Comparison of ENCODE assay signal across 26 mouse cellular contexts in genomic region chr4:136847166-136847565, GRCm38 (mm10). TPM values are rescaled to one million over a fixed set of nuclear protein-coding genes. Genes with fewer than 3 reads are reported as not detected.
A peak's percentile ranks its signal among the peaks of the same experiment; 100 is the strongest.
DNase-seq lines count a peak whose midpoint lies in the region; ATAC-seq and TF ChIP-seq lines count a peak whose summit lies in the region.
"Had no signal": no experiment of that assay in that cellular context is flagged by ENCODE, and none has a peak within 500 bp of the region (broad histone marks: within the 10 kb centered on the region; RNA-seq: fewer than 3 reads in every experiment).

No protein-coding gene starts in this region.

- H3K27ac ChIP-seq in midbrain, embryonic 14.5 days (replicated peaks; ENCODE audit: low read depth, low read length), result no peak overlapping the region
- H3K27ac ChIP-seq in midbrain, embryonic 10.5 days (replicated peaks), result no peak overlapping the region
- H3K27ac ChIP-seq in midbrain, postnatal 0 days (ENCODE audit: low read depth, low read length), result no peak overlapping the region
- H3K27ac ChIP-seq in midbrain, embryonic 11.5 days (ENCODE audit: low read depth, low read length), result no peak overlapping the region
- H3K27ac ChIP-seq in CH12.LX (ENCODE audit: insufficient read depth, low read depth), result no peak overlapping the region

- H3K36me3 ChIP-seq in midbrain, embryonic 14.5 days (ENCODE audit: control insufficient read depth, insufficient read depth, low read length), result no peaks in the 10 kb centered on the region
- no peaks in the 10 kb centered on the region for H3K36me3 ChIP-seq in midbrain, embryonic 10.5 days
- H3K36me3 ChIP-seq in midbrain, postnatal 0 days (ENCODE audit: insufficient read depth, low read length), result no peaks in the 10 kb centered on the region
- H3K36me3 ChIP-seq in midbrain, embryonic 11.5 days (ENCODE audit: control insufficient read depth, insufficient read depth, low read length), result no peaks in the 10 kb centered on the region
- no peaks in the 10 kb centered on the region for H3K36me3 ChIP-seq in CH12.LX (replicated peaks in 1 of 2; ENCODE audit: control insufficient read depth in 1 of 2, insufficient read depth in 1 of 2, low read length in 1 of 2)
- H3K36me3 ChIP-seq: G1E had no signal

- H3K4me1 ChIP-seq in midbrain, embryonic 14.5 days (ENCODE audit: control insufficient read depth, insufficient read depth, low read length), result peaks cover 19% of the 10 kb centered on the region
- H3K4me1 ChIP-seq in midbrain, embryonic 10.5 days, result peaks cover 27% of the 10 kb centered on the region
- no peaks in the 10 kb centered on the region for H3K4me1 ChIP-seq in midbrain, postnatal 0 days (ENCODE audit: insufficient read depth, low read length)
- H3K4me1 ChIP-seq in midbrain, embryonic 11.5 days (ENCODE audit: control insufficient read depth, insufficient read depth, low read length), result peaks cover 7% of the 10 kb centered on the region
- H3K4me1 ChIP-seq in CH12.LX (ENCODE audit: control insufficient read depth in 1 of 2, insufficient read depth in 2 of 2), result peaks cover 8 to 12% of the 10 kb centered on the region in 2 experiments; a peak in 3 of 4 replicates

- no peaks in the 10 kb centered on the region for H3K9me3 ChIP-seq in midbrain, embryonic 14.5 days (ENCODE audit: control insufficient read depth, low read length)
- H3K9me3 ChIP-seq in midbrain, embryonic 10.5 days (replicated peaks), result no peaks in the 10 kb centered on the region
- no peaks in the 10 kb centered on the region for H3K9me3 ChIP-seq in midbrain, postnatal 0 days (ENCODE audit: low read length)
- no peaks in the 10 kb centered on the region for H3K9me3 ChIP-seq in midbrain, embryonic 11.5 days (ENCODE audit: control insufficient read depth, low read length)
- no peaks in the 10 kb centered on the region for H3K9me3 ChIP-seq in CH12.LX (replicated peaks; ENCODE audit: low read length)
- H3K9me3 ChIP-seq: G1E had no signal

- H3K79me2 ChIP-seq in CH12.LX (replicated peaks; ENCODE audit: control insufficient read depth, extremely low read depth, insufficient read depth, poor library complexity, severe bottlenecking), result no peaks in the 10 kb centered on the region

- dilution Hi-C loops in CH12.LX (cut with MboI; ENCODE audit: extremely low pct_ligation_motif_present, extremely low pct_unique_long_range_greater_than_20kb, low sequenced_read_pairs), result no loop called here

- DNase-seq in midbrain, embryonic 14.5 days, result peak; percentile 60
- no peak for DNase-seq in midbrain, embryonic 10.5 days (ENCODE audit: low spot score)
- DNase-seq in midbrain, postnatal 0 days (ENCODE audit: low spot score), result peak; percentile 29
- DNase-seq in midbrain, embryonic 11.5 days (ENCODE audit: low spot score, missing footprints), result no peak
- DNase-seq in CH12.LX (ENCODE audit: extremely low read depth), result no peak
- DNase-seq in brain, embryonic 14.5 days (ENCODE audit: low read depth), result peak; percentile 61
- DNase-seq in embryo, embryonic 10.5 days (ENCODE audit: low spot score), result no peak
- DNase-seq in embryo, embryonic 9.5 days (ENCODE audit: extremely low spot score), result no peak
- DNase-seq: adrenal gland, adult 2 months; adrenal gland, adult 8-10 months; adrenal gland, postnatal 10 days; adrenal gland, postnatal 14 days; adrenal gland, postnatal 25 days; adrenal gland, postnatal 36 days; B cell, adult 2 months; cerebellum, adult 11 months; cerebellum, adult 11-12 months; cerebellum, adult 18-20 months; cerebellum, adult 2 months had no signal

- no peak for TF ChIP-seq EP300 in CH12.LX (IDR thresholded peaks at IDR 0.05; ENCODE audit: low read length)

- no peak for TF ChIP-seq RAD21 in CH12.LX (IDR thresholded peaks at IDR 0.05; ENCODE audit: low read depth, low read length)

- no peak overlapping the region for H3K4me3 ChIP-seq in midbrain, embryonic 14.5 days (replicated peaks; ENCODE audit: low read depth, low read length)
- H3K4me3 ChIP-seq in midbrain, embryonic 10.5 days, result no peak overlapping the region
- no peak overlapping the region for H3K4me3 ChIP-seq in midbrain, postnatal 0 days (ENCODE audit: low read depth, low read length)
- H3K4me3 ChIP-seq in midbrain, embryonic 11.5 days (ENCODE audit: low read depth, low read length), result no peak overlapping the region
- no peak overlapping the region for H3K4me3 ChIP-seq in CH12.LX (replicated peaks in 1 of 3; ENCODE audit: low read depth in 2 of 3, low read length in 2 of 3, poor library complexity in 1 of 3)

- H3K27me3 ChIP-seq in midbrain, embryonic 14.5 days (ENCODE audit: control insufficient read depth, insufficient read depth, low read length), result no peaks in the 10 kb centered on the region
- peaks cover 11% of the 10 kb centered on the region; the same call in 1 of the 2 replicates for H3K27me3 ChIP-seq in midbrain, embryonic 10.5 days (ENCODE audit: low read depth, poor library complexity, severe bottlenecking)
- no peaks in the 10 kb centered on the region for H3K27me3 ChIP-seq in midbrain, postnatal 0 days (ENCODE audit: insufficient read depth, low read length)
- no peaks in the 10 kb centered on the region for H3K27me3 ChIP-seq in midbrain, embryonic 11.5 days (ENCODE audit: control insufficient read depth, insufficient read depth, low read length)
- H3K27me3 ChIP-seq in CH12.LX (replicated peaks), result peaks cover 71% of the 10 kb centered on the region

- no peak for ATAC-seq in midbrain, embryonic 14.5 days (ENCODE audit: low FRiP score, low TSS enrichment)
- ATAC-seq in midbrain, postnatal 0 days (ENCODE audit: low FRiP score), result no peak
- no peak for ATAC-seq in midbrain, embryonic 11.5 days (ENCODE audit: low FRiP score)
- ATAC-seq: activated CD4-positive, CD25-positive, alpha-beta regulatory T cell, adult 4 months; CD4-positive, CD25-positive, alpha-beta regulatory T cell, adult 4 months; Patski had no signal

- in situ Hi-C loops in CH12.LX (cut with MboI; ENCODE audit: low pct_ligation_motif_present, low pct_unique_long_range_greater_than_20kb, low sequenced_read_pairs), result no loop called here

- 64% methylated on average over 6 of the region's 6 CpGs for WGBS in midbrain, embryonic 14.5 days
- WGBS in midbrain, embryonic 10.5 days, result 87% methylated on average over 6 of the region's 6 CpGs
- 52% methylated on average over 6 of the region's 6 CpGs for WGBS in midbrain, postnatal 0 days
- 80% methylated on average over 6 of the region's 6 CpGs for WGBS in midbrain, embryonic 11.5 days

- TF ChIP-seq POLR2A in CH12.LX (IDR thresholded peaks at IDR 0.05; ENCODE audit: low read depth, low read length), result no peak
- no peak for TF ChIP-seq POLR2A in brain, embryonic 14.5 days (IDR thresholded peaks at IDR 0.05; ENCODE audit: borderline replicate concordance, extremely low read depth, insufficient read depth, insufficient read length, poor library complexity, severe bottlenecking)

- no peak overlapping the region for H3K9ac ChIP-seq in midbrain, embryonic 14.5 days (replicated peaks; ENCODE audit: low read length)
- H3K9ac ChIP-seq in midbrain, postnatal 0 days (replicated peaks; ENCODE audit: low read length, poor library complexity, severe bottlenecking), result no peak overlapping the region
- no peak overlapping the region for H3K9ac ChIP-seq in midbrain, embryonic 11.5 days (ENCODE audit: low read length)
- no peak overlapping the region for H3K9ac ChIP-seq in CH12.LX (ENCODE audit: insufficient read depth, low read depth)

- no peak overlapping the region for H3K4me2 ChIP-seq in midbrain, embryonic 14.5 days (ENCODE audit: low read length)
- no peak overlapping the region for H3K4me2 ChIP-seq in midbrain, postnatal 0 days (ENCODE audit: low read depth, low read length, poor library complexity, severe bottlenecking)
- no peak overlapping the region for H3K4me2 ChIP-seq in midbrain, embryonic 11.5 days
- H3K4me2 ChIP-seq in CH12.LX (ENCODE audit: insufficient read depth, low read depth, poor library complexity, severe bottlenecking), result no peak overlapping the region

- no peak for TF ChIP-seq CTCF in midbrain, postnatal 0 days (IDR thresholded peaks at IDR 0.05)
- no peak for TF ChIP-seq CTCF in CH12.LX (conservative IDR thresholded peaks at IDR 0.05 in 1 of 2, IDR thresholded peaks at IDR 0.05 in 1 of 2; ENCODE audit: low read depth in 2 of 2, low read length in 2 of 2)
- no peak for TF ChIP-seq CTCF in brain, embryonic 14.5 days (IDR thresholded peaks at IDR 0.05; ENCODE audit: borderline replicate concordance, extremely low read depth, insufficient read depth, insufficient read length)

RNA-seq across cellular contexts. Expression of gene Ephb2, which starts 11.4 kb away (rescaled TPM):
- polyA plus RNA-seq in midbrain, embryonic 14.5 days (2014; fragmentation: Nextera tagmentation; extraction: Ambion mirVana), result 27.6 and 32.8 TPM in 2 replicates
- polyA plus RNA-seq in midbrain, embryonic 10.5 days (2016; fragmentation: Nextera tagmentation; extraction: Ambion mirVana), result 15.6 and 20.9 TPM in 2 replicates
- 149 and 202 TPM in 2 replicates for total RNA-seq in midbrain, postnatal 0 days (2014; rRNA removed)
- polyA plus RNA-seq in midbrain, postnatal 0 days (2015; fragmentation: Nextera tagmentation; extraction: Ambion mirVana), result 13.6 and 15.6 TPM in 2 replicates
- 28.8 and 33.7 TPM in 2 replicates for polyA plus RNA-seq in midbrain, embryonic 11.5 days (2014; fragmentation: Nextera tagmentation; extraction: Ambion mirVana)
- 0.04 and 0.08 TPM in 2 replicates for total RNA-seq in CH12.LX (2012; rRNA removed)
- not detected in 2 replicates for total RNA-seq in CH12.LX (2014; rRNA removed)
- polyA plus RNA-seq in CH12.LX (2012; ENCODE audit: insufficient read length, low read depth), result 0.14 TPM in 1 of 2 replicates, not detected in the other
- 110 and 141 TPM in 2 replicates for polyA plus RNA-seq in brain, embryonic 14.5 days (2012; rRNA removed)
- polyA plus RNA-seq: activated CD4-positive, CD25-positive, alpha-beta regulatory T cell, adult 4 months; CD4-positive, CD25-positive, alpha-beta regulatory T cell, adult 4 months had no signal

RNA-seq across cellular contexts. Expression of gene C1qb, which starts 38.8 kb away (rescaled TPM):
- 19.1 and 40.0 TPM in 2 replicates for polyA plus RNA-seq in midbrain, embryonic 14.5 days (2014; fragmentation: Nextera tagmentation; extraction: Ambion mirVana)
- polyA plus RNA-seq in midbrain, embryonic 10.5 days (2016; fragmentation: Nextera tagmentation; extraction: Ambion mirVana), result 20.6 and 32.4 TPM in 2 replicates
- 60.0 and 71.3 TPM in 2 replicates for total RNA-seq in midbrain, postnatal 0 days (2014; rRNA removed)
- 64.3 and 72.3 TPM in 2 replicates for polyA plus RNA-seq in midbrain, postnatal 0 days (2015; fragmentation: Nextera tagmentation; extraction: Ambion mirVana)
- polyA plus RNA-seq in midbrain, embryonic 11.5 days (2014; fragmentation: Nextera tagmentation; extraction: Ambion mirVana), result 31.5 and 34.7 TPM in 2 replicates
- total RNA-seq in CH12.LX (2012; rRNA removed) (not detected in 2 replicates), CH12.LX (2014; rRNA removed) (not detected in 2 replicates)
- polyA plus RNA-seq in CH12.LX (2012; ENCODE audit: insufficient read length, low read depth), result not detected in 2 replicates
- 27.5 and 30.5 TPM in 2 replicates for polyA plus RNA-seq in brain, embryonic 14.5 days (2012; rRNA removed)
- total RNA-seq: ES-E14, MEL had no signal
- polyA plus RNA-seq: C2C12, Patski had no signal

RNA-seq across cellular contexts. Expression of gene C1qc, which starts 45.7 kb away (rescaled TPM):
- polyA plus RNA-seq in midbrain, embryonic 14.5 days (2014; fragmentation: Nextera tagmentation; extraction: Ambion mirVana), result 11.0 and 19.3 TPM in 2 replicates
- 7.1 and 12.9 TPM in 2 replicates for polyA plus RNA-seq in midbrain, embryonic 10.5 days (2016; fragmentation: Nextera tagmentation; extraction: Ambion mirVana)
- total RNA-seq in midbrain, postnatal 0 days (2014; rRNA removed), result 62.7 and 79.7 TPM in 2 replicates
- polyA plus RNA-seq in midbrain, postnatal 0 days (2015; fragmentation: Nextera tagmentation; extraction: Ambion mirVana), result 39.0 and 39.7 TPM in 2 replicates
- polyA plus RNA-seq in midbrain, embryonic 11.5 days (2014; fragmentation: Nextera tagmentation; extraction: Ambion mirVana), result 17.7 and 18.9 TPM in 2 replicates
- not detected in 2 replicates for total RNA-seq in CH12.LX (2012; rRNA removed)
- total RNA-seq in CH12.LX (2014; rRNA removed), result not detected in 2 replicates
- not detected in 2 replicates for polyA plus RNA-seq in CH12.LX (2012; ENCODE audit: insufficient read length, low read depth)
- 18.3 and 19.5 TPM in 2 replicates for polyA plus RNA-seq in brain, embryonic 14.5 days (2012; rRNA removed)
- total RNA-seq: ES-E14, MEL had no signal
- polyA plus RNA-seq: C2C12, Patski had no signal

RNA-seq across cellular contexts. Expression of gene C1qa, which starts 51.4 kb away (rescaled TPM):
- polyA plus RNA-seq in midbrain, embryonic 14.5 days (2014; fragmentation: Nextera tagmentation; extraction: Ambion mirVana), result 12.7 and 23.0 TPM in 2 replicates
- polyA plus RNA-seq in midbrain, embryonic 10.5 days (2016; fragmentation: Nextera tagmentation; extraction: Ambion mirVana), result 4.9 and 9.1 TPM in 2 replicates
- 48.5 and 48.8 TPM in 2 replicates for total RNA-seq in midbrain, postnatal 0 days (2014; rRNA removed)
- 38.8 and 44.4 TPM in 2 replicates for polyA plus RNA-seq in midbrain, postnatal 0 days (2015; fragmentation: Nextera tagmentation; extraction: Ambion mirVana)
- polyA plus RNA-seq in midbrain, embryonic 11.5 days (2014; fragmentation: Nextera tagmentation; extraction: Ambion mirVana), result 14.3 and 15.3 TPM in 2 replicates
- not detected in 2 replicates for total RNA-seq in CH12.LX (2012; rRNA removed)
- not detected in 2 replicates for total RNA-seq in CH12.LX (2014; rRNA removed)
- not detected in 2 replicates for polyA plus RNA-seq in CH12.LX (2012; ENCODE audit: insufficient read length, low read depth)
- polyA plus RNA-seq in brain, embryonic 14.5 days (2012; rRNA removed), result 14.2 and 14.9 TPM in 2 replicates
- total RNA-seq: ES-E14 had no signal
- polyA plus RNA-seq: C2C12, G1E, Patski had no signal

Comparison
In these comparisons a context has a peak if more than half of its experiments do, and no peak if none do; other contexts are left out.
1. DNase-seq: peak in midbrain, embryonic 14.5 days (single experiment), midbrain, postnatal 0 days (single experiment) and brain, embryonic 14.5 days (single experiment); none in midbrain, embryonic 10.5 days (single experiment), midbrain, embryonic 11.5 days (single experiment), CH12.LX (single experiment), embryo, embryonic 10.5 days (single experiment) and embryo, embryonic 9.5 days (single experiment).
2. RNA of gene Ephb2, which starts 11.4 kb away (polyA plus RNA-seq): 110 to 141 TPM in brain, embryonic 14.5 days, 28.8 to 33.7 TPM in midbrain, embryonic 11.5 days, 27.6 to 32.8 TPM in midbrain, embryonic 14.5 days, 15.6 to 20.9 TPM in midbrain, embryonic 10.5 days and 13.6 to 15.6 TPM in midbrain, postnatal 0 days; 0.14 TPM in CH12.LX; every median in the first group is over 10 times any median in the second.
3. RNA of gene C1qb, which starts 38.8 kb away (polyA plus RNA-seq): 64.3 to 72.3 TPM in midbrain, postnatal 0 days, 19.1 to 40.0 TPM in midbrain, embryonic 14.5 days, 31.5 to 34.7 TPM in midbrain, embryonic 11.5 days, 27.5 to 30.5 TPM in brain, embryonic 14.5 days and 20.6 to 32.4 TPM in midbrain, embryonic 10.5 days; not detected in CH12.LX; every median in the first group is over 10 times any median in the second.